Mouse (Mus musculus): Measurements from ENCODE around the gene Phf11c.

DNA sequence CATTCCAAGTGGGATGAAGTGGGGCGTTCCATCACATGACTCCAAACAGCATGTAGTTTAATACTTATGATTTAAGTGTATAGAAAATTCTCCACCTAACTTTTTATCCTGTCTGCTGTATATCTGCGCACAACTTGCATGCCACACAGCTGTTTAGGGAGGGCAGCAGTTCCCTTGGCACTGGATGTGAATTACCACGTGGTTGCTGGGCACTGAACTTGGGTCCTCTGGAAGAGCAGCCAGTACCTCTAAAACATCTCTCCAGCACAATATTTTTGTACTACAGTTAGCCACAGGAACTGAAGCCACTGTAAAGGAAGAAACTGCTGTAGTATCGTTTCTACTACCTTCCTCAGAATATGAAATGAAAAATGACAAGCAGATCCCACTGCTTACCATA, 23.0 kb upstream of the Phf11c start:
- TF ChIP-seq CTCF (IDR thresholded peaks at IDR 0.05; ENCODE audit: low read depth, low read length) (no peak), POLR2A (IDR thresholded peaks at IDR 0.05; ENCODE audit: extremely low read depth, insufficient read depth, low read length) (no peak)

All from liver, adult 2 months (tissue).